Mouse (Mus musculus): ENCODE results near the gene Mvb12b. TPM values are rescaled to one million over a fixed set of nuclear protein-coding genes. Genes with fewer than 3 reads are reported as not detected.
A peak's percentile ranks its signal among the peaks of the same experiment; 100 is the strongest.

Gene Mvb12b
- polyA plus RNA-seq, 1 experiment from 2014 or later = 16.9 TPM

GRCm38 (mm10) chr2:33884623-33885263, 3.0 kb downstream of the Mvb12b start:
- Histone ChIP-seq H3K4me2 (ENCODE audit: low read depth, severe bottlenecking) (no peak overlapping the region), H3K9me3 (ENCODE audit: control insufficient read depth, low read length) (no peaks in the 10 kb centered on the region), H3K27ac (replicated peaks; ENCODE audit: low read depth, low read length) (no peak overlapping the region; the same call in 1 of the 2 replicates), H3K36me3 (ENCODE audit: control insufficient read depth, insufficient read depth, low read length) (no peaks in the 10 kb centered on the region), H3K27me3 (ENCODE audit: control insufficient read depth, insufficient read depth, low read length) (no peaks in the 10 kb centered on the region), H3K4me1 (ENCODE audit: control insufficient read depth, insufficient read depth, low read length) (peaks cover 14% of the 10 kb centered on the region), H3K4me3 (ENCODE audit: low read depth, low read length) (no peak overlapping the region), H3K9ac (ENCODE audit: low read length) (no peak overlapping the region)
- 89% methylated on average over 7 of the region's 7 CpGs for WGBS
- ATAC-seq (ENCODE audit: insufficient number of reproducible peaks, low FRiP score, low TSS enrichment, low read depth) (no peak), DNase-seq (ENCODE audit: low spot score) (no peak)

GRCm38 (mm10) chr2:33879223-33879622, 8.5 kb downstream of the Mvb12b start:
- Histone ChIP-seq H3K27me3 (ENCODE audit: control insufficient read depth, insufficient read depth, low read length) (no peaks in the 10 kb centered on the region), H3K4me1 (ENCODE audit: control insufficient read depth, insufficient read depth, low read length) (peaks cover 42% of the 10 kb centered on the region), H3K4me3 (ENCODE audit: low read depth, low read length) (no peak overlapping the region), H3K9ac (ENCODE audit: low read length) (no peak overlapping the region), H3K27ac (replicated peaks; ENCODE audit: low read depth, low read length) (no peak overlapping the region), H3K36me3 (ENCODE audit: control insufficient read depth, insufficient read depth, low read length) (no peaks in the 10 kb centered on the region; the same call in none of the 2 replicates), H3K4me2 (ENCODE audit: low read depth, severe bottlenecking) (no peak overlapping the region), H3K9me3 (ENCODE audit: control insufficient read depth, low read length) (no peaks in the 10 kb centered on the region)
- 89% methylated on average over 2 of the region's 2 CpGs for WGBS
- DNase-seq (ENCODE audit: low spot score) (no peak), ATAC-seq (ENCODE audit: insufficient number of reproducible peaks, low FRiP score, low TSS enrichment, low read depth) (no peak)

- 0 out of 2 replicates have a peak overlapping the region, but pooled peaks have one; percentile 7 for H3K9ac ChIP-seq (ENCODE audit: low read length)
- H3K36me3 ChIP-seq (ENCODE audit: control insufficient read depth, insufficient read depth, low read length) = no peaks in the 10 kb centered on the region; the same call in none of the 2 replicates
- DNase-seq (ENCODE audit: low spot score) = no peak
- no peak overlapping the region for H3K27ac ChIP-seq (replicated peaks; ENCODE audit: low read depth, low read length)
- no peaks in the 10 kb centered on the region for H3K27me3 ChIP-seq (ENCODE audit: control insufficient read depth, insufficient read depth, low read length)
- 37% methylated on average over 11 of the region's 11 CpGs for WGBS
- H3K9me3 ChIP-seq (ENCODE audit: control insufficient read depth, low read length) = no peaks in the 10 kb centered on the region
- ATAC-seq (ENCODE audit: insufficient number of reproducible peaks, low FRiP score, low TSS enrichment, low read depth) = no peak
- H3K4me3 ChIP-seq (ENCODE audit: low read depth, low read length) = no peak overlapping the region
- peaks cover 49% of the 10 kb centered on the region for H3K4me1 ChIP-seq (ENCODE audit: control insufficient read depth, insufficient read depth, low read length)
- no peak overlapping the region for H3K4me2 ChIP-seq (ENCODE audit: low read depth, severe bottlenecking)
These were observed 9.3 kb downstream of the Mvb12b start for GRCm38 (mm10) chr2:33878437-33878836.

DNA sequence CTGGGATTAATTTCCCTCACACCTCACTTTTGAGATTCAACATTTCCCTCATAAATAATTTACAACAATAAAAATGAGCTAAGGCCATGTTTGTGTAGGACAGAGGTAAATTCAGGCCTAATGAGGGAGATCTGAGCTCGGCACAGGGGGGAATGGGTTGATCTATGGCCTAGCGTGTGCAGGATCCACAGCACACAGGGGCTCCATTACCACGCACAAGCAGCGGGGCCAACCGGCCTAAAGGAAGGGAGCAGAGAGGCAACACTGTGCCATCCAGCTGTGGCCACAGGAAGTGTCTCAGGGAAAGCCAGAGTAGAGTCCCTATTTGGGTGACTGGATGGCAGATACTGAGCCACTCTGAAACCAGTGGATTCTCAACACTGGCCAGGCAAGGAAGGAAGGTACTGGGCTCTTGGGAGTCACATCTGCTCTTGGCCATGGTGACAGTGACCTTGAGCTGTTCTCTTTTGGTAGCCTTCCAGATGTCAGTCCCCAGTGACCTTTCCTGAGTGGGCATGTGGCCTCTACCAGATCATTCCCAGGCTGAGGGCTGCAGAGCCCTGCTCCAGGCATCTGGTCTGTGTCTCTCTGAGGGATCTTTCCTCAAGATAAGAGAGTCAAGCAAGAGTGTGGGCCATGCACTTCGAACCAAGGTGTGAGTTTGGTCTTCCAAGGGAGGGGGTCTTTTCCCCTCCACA, 9.9 kb downstream of the Mvb12b start:
- ATAC-seq (ENCODE audit: insufficient number of reproducible peaks, low FRiP score, low TSS enrichment, low read depth) = no peak
- Histone ChIP-seq H3K4me1 (ENCODE audit: control insufficient read depth, insufficient read depth, low read length) (peaks cover 55% of the 10 kb centered on the region), H3K4me3 (ENCODE audit: low read depth, low read length) (no peak overlapping the region), H3K4me2 (ENCODE audit: low read depth, severe bottlenecking) (no peak overlapping the region), H3K27me3 (ENCODE audit: control insufficient read depth, insufficient read depth, low read length) (no peaks in the 10 kb centered on the region), H3K36me3 (ENCODE audit: control insufficient read depth, insufficient read depth, low read length) (peaks cover 3% of the 10 kb centered on the region), H3K9ac (ENCODE audit: low read length) (0 out of 2 replicates have a peak overlapping the region, but pooled peaks have one; percentile 7), H3K27ac (replicated peaks; ENCODE audit: low read depth, low read length) (peak overlapping the region; percentile 96), H3K9me3 (ENCODE audit: control insufficient read depth, low read length) (no peaks in the 10 kb centered on the region)
- no peak for DNase-seq (ENCODE audit: low spot score)
- WGBS = 55% methylated on average over 6 of the region's 6 CpGs

DNA sequence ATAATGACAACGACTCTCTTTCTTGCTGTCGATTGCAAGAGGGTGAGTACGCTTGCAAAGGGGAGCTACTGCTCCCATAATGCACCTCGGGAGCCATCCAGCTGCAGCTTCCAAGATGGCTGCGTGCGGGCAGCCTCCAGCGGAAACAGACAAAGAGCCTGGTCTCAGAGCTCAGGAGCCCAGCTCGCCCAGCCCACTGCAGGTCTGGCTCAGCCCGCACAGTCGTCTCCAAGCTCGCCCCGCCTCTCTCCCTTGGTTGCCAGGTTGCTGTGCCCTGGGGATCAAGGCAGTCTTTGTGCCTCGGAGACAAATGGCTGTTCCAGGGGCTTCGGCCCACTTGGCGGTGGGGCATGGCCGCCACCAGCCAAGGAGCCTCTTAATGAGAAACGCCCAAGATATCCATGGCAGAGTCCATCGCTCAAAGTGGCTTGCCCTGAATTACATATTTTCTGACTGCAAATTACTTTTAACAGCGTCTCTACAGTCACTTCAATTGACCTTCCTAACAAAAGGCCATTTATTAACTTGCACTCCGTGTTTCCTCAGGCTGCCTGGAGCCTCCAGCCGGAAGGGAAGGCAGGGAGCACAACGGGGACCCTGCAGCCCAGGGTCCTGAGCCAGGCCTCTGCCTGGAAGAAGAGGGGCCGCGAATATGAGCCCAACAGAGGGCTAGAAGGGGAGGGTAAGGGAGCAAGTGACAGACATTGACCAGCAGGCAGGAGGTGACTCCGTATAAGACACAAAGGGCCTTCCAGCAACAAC, 11.0 kb downstream of the Mvb12b start:
- H3K36me3 ChIP-seq (ENCODE audit: control insufficient read depth, insufficient read depth, low read length) = peaks cover 7% of the 10 kb centered on the region
- DNase-seq (ENCODE audit: low spot score) = peak; percentile 87
- no peaks in the 10 kb centered on the region for H3K9me3 ChIP-seq (ENCODE audit: control insufficient read depth, low read length)
- WGBS = 24% methylated on average over 25 of the region's 25 CpGs
- H3K4me1 ChIP-seq (ENCODE audit: control insufficient read depth, insufficient read depth, low read length) = peaks cover 58% of the 10 kb centered on the region
- no peak overlapping the region for H3K4me3 ChIP-seq (ENCODE audit: low read depth, low read length)
- H3K27me3 ChIP-seq (ENCODE audit: control insufficient read depth, insufficient read depth, low read length) = no peaks in the 10 kb centered on the region
- peak overlapping the region; percentile 22; the same call in 1 of the 2 replicates for H3K9ac ChIP-seq (ENCODE audit: low read length)
- peak overlapping the region; percentile 96 for H3K27ac ChIP-seq (replicated peaks; ENCODE audit: low read depth, low read length)
- H3K4me2 ChIP-seq (ENCODE audit: low read depth, severe bottlenecking) = peak overlapping the region; percentile 4; the same call in 1 of the 2 replicates
- peak; percentile 69 for ATAC-seq (ENCODE audit: insufficient number of reproducible peaks, low FRiP score, low TSS enrichment, low read depth)

DNA sequence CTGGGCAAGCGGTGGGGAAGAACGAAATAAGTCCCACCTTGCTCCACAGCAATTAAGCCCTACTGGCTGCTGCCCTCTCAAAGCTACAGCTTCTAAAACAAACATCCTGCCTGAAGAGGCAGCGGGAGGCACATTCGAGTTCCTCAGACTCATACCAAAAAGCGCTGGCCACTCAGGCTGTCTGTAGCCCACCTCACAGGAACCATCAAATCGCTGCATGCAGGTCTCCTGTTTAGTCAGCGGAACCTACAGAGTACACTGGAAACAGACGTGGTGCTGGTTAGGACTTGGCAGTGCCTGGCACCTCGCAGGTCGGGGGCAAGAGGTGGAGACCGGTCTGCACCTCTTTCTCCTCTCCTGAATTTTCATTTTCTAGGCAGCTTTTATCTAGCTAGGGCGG, 12.2 kb downstream of the Mvb12b start:
- no peak for DNase-seq (ENCODE audit: low spot score)
- Histone ChIP-seq H3K27me3 (ENCODE audit: control insufficient read depth, insufficient read depth, low read length) (no peaks in the 10 kb centered on the region), H3K4me3 (ENCODE audit: low read depth, low read length) (no peak overlapping the region), H3K9me3 (ENCODE audit: control insufficient read depth, low read length) (no peaks in the 10 kb centered on the region), H3K27ac (replicated peaks; ENCODE audit: low read depth, low read length) (peak overlapping the region; percentile 51; the same call in 1 of the 2 replicates), H3K9ac (ENCODE audit: low read length) (no peak overlapping the region), H3K36me3 (ENCODE audit: control insufficient read depth, insufficient read depth, low read length) (peaks cover 7% of the 10 kb centered on the region), H3K4me1 (ENCODE audit: control insufficient read depth, insufficient read depth, low read length) (peaks cover 69% of the 10 kb centered on the region), H3K4me2 (ENCODE audit: low read depth, severe bottlenecking) (no peak overlapping the region)
- ATAC-seq (ENCODE audit: insufficient number of reproducible peaks, low FRiP score, low TSS enrichment, low read depth) = no peak
- 78% methylated on average over 12 of the region's 12 CpGs for WGBS

GRCm38 (mm10) chr2:33874856-33875576, 12.7 kb downstream of the Mvb12b start:
- Histone ChIP-seq H3K4me3 (ENCODE audit: low read depth, low read length) (no peak overlapping the region), H3K9me3 (ENCODE audit: control insufficient read depth, low read length) (no peaks in the 10 kb centered on the region), H3K4me2 (ENCODE audit: low read depth, severe bottlenecking) (no peak overlapping the region), H3K9ac (ENCODE audit: low read length) (no peak overlapping the region), H3K4me1 (ENCODE audit: control insufficient read depth, insufficient read depth, low read length) (peaks cover 75% of the 10 kb centered on the region), H3K27me3 (ENCODE audit: control insufficient read depth, insufficient read depth, low read length) (no peaks in the 10 kb centered on the region), H3K27ac (replicated peaks; ENCODE audit: low read depth, low read length) (peak overlapping the region; percentile 51; the same call in 1 of the 2 replicates), H3K36me3 (ENCODE audit: control insufficient read depth, insufficient read depth, low read length) (peaks cover 7% of the 10 kb centered on the region)
- 80% methylated on average over 10 of the region's 10 CpGs for WGBS
- DNase-seq (ENCODE audit: low spot score) = no peak
- no peak for ATAC-seq (ENCODE audit: insufficient number of reproducible peaks, low FRiP score, low TSS enrichment, low read depth)

- Histone ChIP-seq H3K27me3 (ENCODE audit: control insufficient read depth, insufficient read depth, low read length) (no peaks in the 10 kb centered on the region), H3K36me3 (ENCODE audit: control insufficient read depth, insufficient read depth, low read length) (peaks cover 7% of the 10 kb centered on the region), H3K9me3 (ENCODE audit: control insufficient read depth, low read length) (no peaks in the 10 kb centered on the region), H3K4me1 (ENCODE audit: control insufficient read depth, insufficient read depth, low read length) (peaks cover 81% of the 10 kb centered on the region), H3K4me2 (ENCODE audit: low read depth, severe bottlenecking) (no peak overlapping the region), H3K9ac (ENCODE audit: low read length) (no peak overlapping the region), H3K27ac (replicated peaks; ENCODE audit: low read depth, low read length) (no peak overlapping the region), H3K4me3 (ENCODE audit: low read depth, low read length) (no peak overlapping the region)
- no peak for ATAC-seq (ENCODE audit: insufficient number of reproducible peaks, low FRiP score, low TSS enrichment, low read depth)
- 87% methylated on average over 5 of the region's 5 CpGs for WGBS
- DNase-seq (ENCODE audit: low spot score) = no peak
These were observed 13.4 kb downstream of the Mvb12b start for GRCm38 (mm10) chr2:33874367-33874766.

All from limb, embryonic 11.5 days (tissue).